Mouse (Mus musculus) olfactory bulb, adult 2 months (tissue): ENCODE results near the gene Cog5.

Experiments
- CTCF ChIP-seq: fragments of 200-500 bp; IDR thresholded peaks from 2 replicates; pipeline ENCODE4 v1.5.1; 2012; ENCODE audit warnings: low read depth, mild to moderate bottlenecking, low read length, moderate library complexity; ENCODE audit not compliant: insufficient read depth
- POLR2A ChIP-seq: fragments of 200-500 bp; IDR thresholded peaks from 2 replicates; pipeline ENCODE4 v1.6.1; 2012; ENCODE audit warnings: mild to moderate bottlenecking, low read depth, low read length, moderate library complexity; ENCODE audit not compliant: insufficient read depth

GRCm38 (mm10) chr12:31726707-31727106 lies 72.0 kb downstream of the Cog5 start:
- TF ChIP-seq POLR2A, result no peak
- no peak for TF ChIP-seq CTCF
